Mouse (Mus musculus): ENCODE data around the gene Parp1.

- no peak for TF ChIP-seq MAX (IDR thresholded peaks at IDR 0.05; ENCODE audit: low read depth)
- TF ChIP-seq MYOD1 (IDR thresholded peaks at IDR 0.05; ENCODE audit: control insufficient read depth in 1 of 3, insufficient read length in 2 of 3, low read depth in 2 of 3): no peak
- no peak for TF ChIP-seq POLR2A (IDR thresholded peaks at IDR 0.05; ENCODE audit: insufficient read length, low read depth)
- no peak for TF ChIP-seq USF1 (IDR thresholded peaks at IDR 0.05; ENCODE audit: low read depth)
- TF ChIP-seq POLR2AphosphoS2 (IDR thresholded peaks at IDR 0.05; ENCODE audit: insufficient read length, low read depth): no peak
- TF ChIP-seq E2F4 (IDR thresholded peaks at IDR 0.05; ENCODE audit: insufficient read depth): no peak
- no peak for TF ChIP-seq CEBPB (IDR thresholded peaks at IDR 0.05; ENCODE audit: insufficient read depth, poor library complexity, severe bottlenecking)
- TF ChIP-seq MYOG (IDR thresholded peaks at IDR 0.05; ENCODE audit: control insufficient read depth in 1 of 3, insufficient read depth in 1 of 3, insufficient read length in 2 of 3, low read depth in 2 of 3): no peak
- TF ChIP-seq TCF12 (IDR thresholded peaks at IDR 0.05; ENCODE audit: insufficient read depth, poor library complexity, severe bottlenecking): no peak
- no peak for TF ChIP-seq SRF (IDR thresholded peaks at IDR 0.05; ENCODE audit: control insufficient read depth, insufficient read length, low read depth)
Observed at GRCm38 (mm10) chr1:180639416-180640401, 71.0 kb downstream of the Parp1 start.

All from myocyte (in vitro differentiated cells).